Mouse (Mus musculus): Measurements from ENCODE around the gene Kif11. TPM values are rescaled to one million over a fixed set of nuclear protein-coding genes. Genes with fewer than 3 reads are reported as not detected.

The Kif11 gene
- total RNA-seq, 2 experiments from 2014 or later: 1.3 to 1.7 TPM

- intact Hi-C loops (cut with DNase I): no loop called here
- no peak for DNase-seq (ENCODE audit: low spot score in 2 of 2)
Observed at GRCm38 (mm10) chr19:37374941-37375754, 1.1 kb upstream of the Kif11 start.

- intact Hi-C loops (cut with DNase I): no loop called here
Observed at GRCm38 (mm10) chr19:37376841-37377240, 638 bp downstream of the Kif11 start.

GRCm38 (mm10) chr19:37377404-37377990, 1.3 kb downstream of the Kif11 start:
- DNase-seq (ENCODE audit: low spot score in 2 of 2): no peak
- intact Hi-C loops (cut with DNase I): no loop called here

More at GRCm38 (mm10) chr19:37376841-37377240, 638 bp downstream of the Kif11 start:
- DNase-seq (ENCODE audit: low spot score in 2 of 2): no peak

GRCm38 (mm10) chr19:37378816-37379215, 2.6 kb downstream of the Kif11 start:
- intact Hi-C loops (cut with DNase I): no loop called here

GRCm38 (mm10) chr19:37386126-37386525, 9.9 kb downstream of the Kif11 start:
- intact Hi-C loops (cut with DNase I): no loop called here
- DNase-seq (ENCODE audit: low spot score in 2 of 2): no peak

More at GRCm38 (mm10) chr19:37378816-37379215, 2.6 kb downstream of the Kif11 start:
- DNase-seq (ENCODE audit: low spot score in 2 of 2): no peak

- DNase-seq (ENCODE audit: low spot score in 2 of 2): no peak
- intact Hi-C loops (cut with DNase I): no loop called here
Observed at GRCm38 (mm10) chr19:37391869-37392268, 15.7 kb downstream of the Kif11 start.

GRCm38 (mm10) chr19:37396279-37396678, 20.1 kb downstream of the Kif11 start:
- DNase-seq (ENCODE audit: low spot score in 2 of 2): no peak
- intact Hi-C loops (cut with DNase I): no loop called here

GRCm38 (mm10) chr19:37400936-37401335, 24.7 kb downstream of the Kif11 start:
- DNase-seq (ENCODE audit: low spot score in 2 of 2): no peak
- intact Hi-C loops (cut with DNase I): no loop called here

GRCm38 (mm10) chr19:37418294-37418693, 42.1 kb downstream of the Kif11 start:
- DNase-seq (ENCODE audit: low spot score in 2 of 2): peak; percentile 55 to 58
- intact Hi-C loops (cut with DNase I): no loop called here

- DNase-seq (ENCODE audit: low spot score in 2 of 2): peak; percentile 58 to 70
- intact Hi-C loops (cut with DNase I): no loop called here
Observed at GRCm38 (mm10) chr19:37419613-37420012, 43.4 kb downstream of the Kif11 start.

GRCm38 (mm10) chr19:37428589-37428988, 52.4 kb downstream of the Kif11 start:
- intact Hi-C loops (cut with DNase I): no loop called here

GRCm38 (mm10) chr19:37431139-37431756, 55.0 kb downstream of the Kif11 start:
- intact Hi-C loops (cut with DNase I): no loop called here
- no peak for DNase-seq (ENCODE audit: low spot score in 2 of 2)

More at GRCm38 (mm10) chr19:37428589-37428988, 52.4 kb downstream of the Kif11 start:
- no peak for DNase-seq (ENCODE audit: low spot score in 2 of 2)

- intact Hi-C loops (cut with DNase I): no loop called here
- no peak for DNase-seq (ENCODE audit: low spot score in 2 of 2)
Observed at GRCm38 (mm10) chr19:37432868-37433570, 56.8 kb downstream of the Kif11 start.

- intact Hi-C loops (cut with DNase I): no loop called here
Observed at GRCm38 (mm10) chr19:37433895-37434262, 57.7 kb downstream of the Kif11 start.

GRCm38 (mm10) chr19:37434263-37434951, 58.2 kb downstream of the Kif11 start, which contains the start of gene Hhex:
TSS of gene Hhex (plus strand) at chr19:37434810.
- intact Hi-C loops (cut with DNase I): no loop called here
- DNase-seq (ENCODE audit: low spot score in 2 of 2): peak; percentile 28 to 46

More at GRCm38 (mm10) chr19:37433895-37434262, 57.7 kb downstream of the Kif11 start:
- DNase-seq (ENCODE audit: low spot score in 2 of 2): no peak

- intact Hi-C loops (cut with DNase I): no loop called here
- peak in 1 of 2 experiments; percentile 3 for DNase-seq (ENCODE audit: low spot score in 2 of 2)
Observed at GRCm38 (mm10) chr19:37435041-37435852, 59.0 kb downstream of the Kif11 start.

GRCm38 (mm10) chr19:37435853-37436174, 59.6 kb downstream of the Kif11 start:
- no peak for DNase-seq (ENCODE audit: low spot score in 2 of 2)

GRCm38 (mm10) chr19:37436514-37437288, 60.5 kb downstream of the Kif11 start:
- DNase-seq (ENCODE audit: low spot score in 2 of 2): peak; percentile 18 to 30
- intact Hi-C loops (cut with DNase I): no loop called here

More at GRCm38 (mm10) chr19:37435853-37436174, 59.6 kb downstream of the Kif11 start:
- intact Hi-C loops (cut with DNase I): no loop called here
